Mouse (Mus musculus) layer of hippocampus, postnatal 14 days (tissue): ENCODE results near the gene Rwdd2a. TPM values are rescaled to one million over a fixed set of nuclear protein-coding genes. Genes with fewer than 3 reads are reported as not detected.

ENCODE experiments used
- DNase-seq, 2 experiments: peaks; one replicate each; pipeline ENCODE4 v3.0.0; 2021 to 2022; ENCODE audit warnings: low spot score in 2 of 2, mixed read lengths in 1 of 2
- long read RNA-seq, 2 experiments: library from polyadenylated mRNA; stranded (forward); transcript quantifications; one replicate each; pipeline ENCODE4 v2.0.0; 2021
- total RNA-seq, 2 experiments: library from RNA; stranded (reverse); gene quantifications; 2 replicates each; pipeline ENCODE4 v1.2.3; 2021

Rwdd2a gene
- total RNA-seq: 10 to 100 TPM; 32.3 to 35.7 TPM
- long read RNA-seq, experiment 1, transcript Rwdd2a-201 (3 exons, 1,355 nt): minor isoform, 5 of 32 reads
- long read RNA-seq, experiment 1, transcript Rwdd2a-203 (3 exons, 1,054 nt): major isoform, 26 of 32 reads
- long read RNA-seq, experiment 1, partial matches to known transcripts: 0 of 32 reads
- long read RNA-seq, experiment 1, other reads (novel, unspliced or antisense): 1 of 32 reads
- long read RNA-seq, experiment 2, transcript Rwdd2a-203 (3 exons, 1,054 nt): major isoform, 45 of 68 reads
- long read RNA-seq, experiment 2, transcript Rwdd2a-201 (3 exons, 1,355 nt): minor isoform, 16 of 68 reads
- long read RNA-seq, experiment 2, partial matches to known transcripts: 2 of 68 reads
- long read RNA-seq, experiment 2, other reads (novel, unspliced or antisense): 4 of 68 reads

- peak; percentile 94 to 96 for DNase-seq
These were observed at the start of gene Rwdd2a, which contains the start of gene Pgm3 for GRCm38 (mm10) chr9:86571540-86572135. Rwdd2a (plus strand) TSS chr9:86571991. Pgm3 (minus strand) TSS chr9:86571842.

- DNase-seq: no peak
These were observed 49.5 kb upstream of the Rwdd2a start for GRCm38 (mm10) chr9:86522335-86522734.

GRCm38 (mm10) chr9:86525600-86525999 lies 46.2 kb upstream of the Rwdd2a start:
- no peak for DNase-seq

GRCm38 (mm10) chr9:86534071-86534470 lies 37.7 kb upstream of the Rwdd2a start:
- no peak for DNase-seq

- no peak for DNase-seq
These were observed 28.3 kb upstream of the Rwdd2a start for GRCm38 (mm10) chr9:86543451-86543850.

GRCm38 (mm10) chr9:86544559-86544958 lies 27.2 kb upstream of the Rwdd2a start:
- DNase-seq: no peak

GRCm38 (mm10) chr9:86549637-86550162 lies 22.1 kb upstream of the Rwdd2a start:
- no peak for DNase-seq

- no peak for DNase-seq
These were observed 21.1 kb upstream of the Rwdd2a start for GRCm38 (mm10) chr9:86550717-86551116.

GRCm38 (mm10) chr9:86553886-86554285 lies 17.9 kb upstream of the Rwdd2a start:
- DNase-seq: no peak

- DNase-seq: no peak
These were observed 17.1 kb upstream of the Rwdd2a start for GRCm38 (mm10) chr9:86554641-86555040.

GRCm38 (mm10) chr9:86560543-86560942 lies 11.2 kb upstream of the Rwdd2a start:
- no peak for DNase-seq

- no peak for DNase-seq
These were observed 2.4 kb upstream of the Rwdd2a start for GRCm38 (mm10) chr9:86569314-86569910.

GRCm38 (mm10) chr9:86570261-86570890 lies 1.4 kb upstream of the Rwdd2a start:
- DNase-seq: no peak

- DNase-seq: no peak
These were observed 845 bp upstream of the Rwdd2a start for GRCm38 (mm10) chr9:86570946-86571345.

- DNase-seq: peak in 1 of 2 experiments; percentile 24
These were observed 405 bp downstream of the Rwdd2a start for GRCm38 (mm10) chr9:86572196-86572595.

- DNase-seq: peak; percentile 65 to 82
These were observed 973 bp downstream of the Rwdd2a start for GRCm38 (mm10) chr9:86572636-86573291.

- DNase-seq: no peak
These were observed 2.0 kb downstream of the Rwdd2a start for GRCm38 (mm10) chr9:86573616-86574303.

- no peak for DNase-seq
These were observed 3.4 kb downstream of the Rwdd2a start for GRCm38 (mm10) chr9:86575178-86575577.

- no peak for DNase-seq
These were observed 7.9 kb downstream of the Rwdd2a start for GRCm38 (mm10) chr9:86579657-86580056.

GRCm38 (mm10) chr9:86583740-86584139 lies 11.9 kb downstream of the Rwdd2a start:
- peak; percentile 56 to 73 for DNase-seq
